Mouse (Mus musculus): ENCODE measurements around the gene Hcrtr1. TPM values are rescaled to one million over a fixed set of nuclear protein-coding genes. Genes with fewer than 3 reads are reported as not detected.

The Hcrtr1 gene
- total RNA-seq, 2 experiments from 2014 or later, result not detected

- intact Hi-C loops (cut with DNase I), result no loop called here
- no peak for DNase-seq (ENCODE audit: low spot score)
Observed at GRCm38 (mm10) chr4:130125935-130126334, 13.2 kb downstream of the Hcrtr1 start.

DNA sequence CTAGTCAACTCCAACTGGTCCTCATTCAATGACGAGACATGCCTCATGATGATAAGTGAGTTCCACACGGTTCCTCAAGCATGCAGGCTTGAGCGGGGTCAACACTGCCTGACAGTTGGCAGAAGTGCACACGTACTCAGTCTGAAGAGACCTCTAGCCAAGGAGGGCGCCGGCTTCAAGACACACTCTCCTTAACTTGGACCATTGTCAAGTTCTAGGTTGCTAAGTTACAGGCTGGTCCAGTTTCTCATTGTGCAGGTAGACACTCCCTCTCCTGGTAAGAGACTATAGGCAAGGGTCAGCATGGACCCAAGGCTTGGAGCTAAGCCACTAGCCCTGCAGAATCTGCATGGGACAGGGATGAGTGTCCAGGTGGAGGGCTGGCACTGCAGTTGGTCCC, 14.0 kb downstream of the Hcrtr1 start:
- intact Hi-C loops (cut with DNase I), result no loop called here
- DNase-seq (ENCODE audit: low spot score), result no peak

DNA sequence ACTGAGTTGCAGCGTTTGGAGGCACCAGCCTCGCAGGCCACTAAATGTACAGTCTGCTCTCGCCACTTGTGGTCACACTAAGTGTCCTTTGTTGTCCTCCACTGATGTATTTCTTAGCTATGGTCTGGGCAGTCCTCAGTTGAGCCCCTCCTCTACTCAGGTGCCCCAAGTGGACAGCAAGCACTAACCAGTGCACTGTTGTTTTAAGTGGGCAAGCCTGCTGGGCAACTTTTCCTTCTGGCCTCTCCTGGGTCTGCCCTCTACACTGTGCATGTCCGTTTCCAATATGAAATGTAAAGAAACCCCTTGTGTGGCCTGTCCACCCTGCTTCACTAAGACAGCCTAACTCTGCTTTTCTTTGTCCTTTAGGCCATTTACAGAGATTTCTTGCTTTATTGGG, 15.0 kb downstream of the Hcrtr1 start:
- DNase-seq (ENCODE audit: low spot score), result no peak
- intact Hi-C loops (cut with DNase I), result no loop called here

GRCm38 (mm10) chr4:130123020-130123419, 16.1 kb downstream of the Hcrtr1 start:
- no peak for DNase-seq (ENCODE audit: low spot score)
- intact Hi-C loops (cut with DNase I), result no loop called here

- no peak for DNase-seq (ENCODE audit: low spot score)
- intact Hi-C loops (cut with DNase I), result no loop called here
Observed at GRCm38 (mm10) chr4:130121560-130121959, 17.6 kb downstream of the Hcrtr1 start.

DNA sequence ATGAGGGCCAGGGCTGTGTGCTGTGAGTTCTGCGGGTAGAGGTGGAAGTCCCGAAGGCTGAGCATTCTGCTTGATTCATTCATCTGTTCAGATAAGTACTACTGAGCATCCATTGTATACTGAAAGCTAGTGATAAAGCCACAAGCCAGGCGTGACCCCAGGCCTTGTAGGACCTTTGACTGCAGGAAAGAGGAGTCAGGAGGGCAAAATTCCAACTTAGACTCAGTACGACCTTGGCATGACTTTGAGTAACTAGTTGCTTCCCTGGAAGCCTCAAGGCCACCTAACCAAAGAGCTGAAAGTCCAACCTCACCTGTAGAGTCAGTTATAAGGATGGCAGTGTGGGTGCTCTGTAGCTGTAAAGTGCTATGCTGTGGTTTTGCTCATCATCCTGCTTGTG, 18.4 kb downstream of the Hcrtr1 start:
- DNase-seq (ENCODE audit: low spot score), result no peak
- intact Hi-C loops (cut with DNase I), result no loop called here

DNA sequence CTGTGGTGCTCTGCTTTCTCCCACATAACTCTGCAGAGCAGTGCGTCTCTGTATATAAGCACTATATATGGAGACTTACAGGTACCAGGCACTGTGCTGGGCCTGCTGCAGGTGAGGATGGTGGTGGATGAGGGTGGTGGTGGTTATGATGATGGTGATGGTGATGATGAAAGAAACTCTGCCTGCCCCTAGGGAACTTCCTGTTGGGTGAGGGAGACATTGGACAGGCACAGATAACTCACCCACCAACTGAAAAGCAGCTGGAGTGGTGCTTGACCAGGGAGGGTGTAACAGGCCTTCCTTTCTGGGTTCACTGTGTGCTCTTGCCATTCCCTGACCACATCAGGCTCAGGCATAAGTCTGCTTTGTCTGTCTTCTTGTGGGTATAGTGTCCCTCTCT, 26.4 kb downstream of the Hcrtr1 start:
- intact Hi-C loops (cut with DNase I), result no loop called here
- no peak for DNase-seq (ENCODE audit: low spot score)

DNA sequence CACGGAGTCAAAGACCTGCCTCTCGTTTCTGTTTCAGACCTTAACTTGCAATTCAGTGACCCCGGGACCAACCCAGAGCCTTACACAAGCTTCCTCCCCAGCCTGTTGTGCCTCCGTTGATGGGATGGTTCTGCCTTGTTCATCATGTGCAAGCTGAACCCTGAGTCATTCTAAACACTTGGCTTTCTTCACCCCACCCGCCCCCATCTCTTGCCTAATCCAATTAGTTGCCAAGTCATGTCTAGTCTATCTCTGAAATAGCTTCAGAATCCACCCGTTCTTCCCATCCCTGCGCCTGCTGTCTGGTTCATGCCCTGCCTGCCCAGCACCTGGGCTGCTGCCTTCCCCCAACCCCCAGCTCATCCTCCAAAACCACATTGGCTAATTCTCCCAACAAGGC, 26.9 kb downstream of the Hcrtr1 start:
- intact Hi-C loops (cut with DNase I), result no loop called here
- DNase-seq (ENCODE audit: low spot score), result peak; percentile 49

GRCm38 (mm10) chr4:130110091-130110490, 29.1 kb downstream of the Hcrtr1 start:
- intact Hi-C loops (cut with DNase I), result no loop called here
- DNase-seq (ENCODE audit: low spot score), result no peak

DNA sequence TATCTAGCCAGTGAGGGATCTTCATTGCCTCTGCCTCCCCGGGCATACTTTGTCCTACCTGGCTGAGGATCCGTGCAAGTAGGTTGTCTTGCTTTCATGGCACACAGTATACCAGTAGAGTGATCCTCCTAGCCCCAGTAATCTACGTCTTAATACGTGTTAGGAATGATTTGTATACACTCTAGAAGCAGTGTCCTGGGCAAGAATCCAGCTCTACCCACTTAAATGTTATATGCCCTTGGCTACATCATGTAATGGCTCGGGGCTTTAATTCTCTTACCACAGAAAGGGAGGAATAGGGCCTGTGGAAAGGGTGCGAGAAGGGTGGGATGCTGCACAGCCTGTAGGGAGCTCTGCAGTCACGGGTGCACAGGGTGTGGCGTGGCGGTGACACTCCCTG, 29.5 kb downstream of the Hcrtr1 start:
- DNase-seq (ENCODE audit: low spot score), result no peak
- intact Hi-C loops (cut with DNase I), result no loop called here

GRCm38 (mm10) chr4:130108929-130109328, 30.2 kb downstream of the Hcrtr1 start:
- intact Hi-C loops (cut with DNase I), result no loop called here
- no peak for DNase-seq (ENCODE audit: low spot score)

- intact Hi-C loops (cut with DNase I), result no loop called here
Observed at GRCm38 (mm10) chr4:130107444-130108131, 31.6 kb downstream of the Hcrtr1 start.

DNA sequence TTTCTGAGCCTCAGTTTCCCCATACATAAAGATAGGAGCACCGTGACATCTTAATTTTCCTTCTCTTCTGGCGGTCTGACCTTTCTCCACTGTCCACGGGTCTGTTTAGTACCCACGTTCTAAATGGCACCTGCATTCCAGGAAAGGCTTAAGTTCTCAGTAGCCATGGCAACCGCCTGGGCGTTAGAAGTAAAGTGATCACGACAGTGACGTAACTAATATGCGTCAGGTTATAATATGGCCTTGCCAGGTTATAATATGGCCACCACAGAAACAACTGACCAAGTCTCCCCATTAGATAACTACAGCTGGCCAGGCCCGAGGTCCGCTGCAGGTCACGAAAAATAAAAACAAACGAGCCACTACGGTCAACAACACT, 32.1 kb downstream of the Hcrtr1 start:
- intact Hi-C loops (cut with DNase I), result no loop called here
- no peak for DNase-seq (ENCODE audit: low spot score)

More at GRCm38 (mm10) chr4:130107444-130108131, 31.6 kb downstream of the Hcrtr1 start:
- DNase-seq (ENCODE audit: low spot score), result peak; percentile 97

DNA sequence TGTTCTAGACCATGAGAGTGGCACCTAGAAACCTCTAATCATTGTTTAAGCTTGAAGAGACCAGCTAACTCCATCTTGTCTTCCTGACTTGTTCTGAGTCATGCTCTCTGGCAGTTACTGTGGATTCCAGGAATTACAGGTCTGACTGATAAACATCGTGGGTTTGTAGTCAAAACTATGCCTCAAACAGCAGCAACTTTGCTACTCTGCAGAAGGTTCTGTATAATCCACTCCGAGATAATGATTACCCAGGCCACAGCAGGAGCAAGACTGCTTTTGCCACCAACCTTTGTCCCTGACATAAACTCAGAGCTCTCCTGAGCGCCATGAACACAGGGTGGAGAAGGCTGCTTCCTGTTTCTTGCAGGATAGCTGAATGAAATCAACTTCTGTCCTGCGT, 34.6 kb downstream of the Hcrtr1 start:
- intact Hi-C loops (cut with DNase I), result no loop called here

DNA sequence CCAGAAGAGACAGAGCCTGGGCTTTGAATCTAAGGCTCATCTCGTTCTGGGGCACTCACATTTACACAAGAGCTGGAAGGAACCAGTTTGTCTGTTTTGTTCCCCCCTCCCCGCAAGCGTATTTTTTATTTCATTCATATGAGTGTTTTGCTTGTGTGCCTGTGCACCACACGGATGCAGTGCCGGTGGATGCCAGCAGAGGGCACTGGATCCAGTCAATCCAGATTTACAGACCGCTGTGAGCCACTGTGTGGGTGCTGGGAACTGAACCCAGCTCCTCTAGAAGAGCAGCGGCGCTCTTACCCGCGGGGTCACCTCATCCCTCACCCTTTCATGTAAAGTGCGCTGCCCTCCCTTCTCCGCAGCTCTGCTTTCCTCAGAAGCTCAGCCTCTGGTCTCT, 35.5 kb downstream of the Hcrtr1 start:
- no peak for DNase-seq (ENCODE audit: low spot score)
- intact Hi-C loops (cut with DNase I), result no loop called here

More for the DNA sequence above, 34.6 kb downstream of the Hcrtr1 start:
- no peak for DNase-seq (ENCODE audit: low spot score)

GRCm38 (mm10) chr4:130102111-130102651, 37.0 kb downstream of the Hcrtr1 start, which contains the start of gene Pef1:
TSS of gene Pef1 (plus strand) at chr4:130102558.
- intact Hi-C loops (cut with DNase I), result no loop called here
- DNase-seq (ENCODE audit: low spot score), result no peak

- DNase-seq (ENCODE audit: low spot score), result no peak
- intact Hi-C loops (cut with DNase I), result no loop called here
Observed at GRCm38 (mm10) chr4:130101183-130101582, 38.0 kb downstream of the Hcrtr1 start.

- intact Hi-C loops (cut with DNase I), result no loop called here
- DNase-seq (ENCODE audit: low spot score), result no peak
Observed at GRCm38 (mm10) chr4:130095137-130095536, 44.0 kb downstream of the Hcrtr1 start.

GRCm38 (mm10) chr4:130087293-130087692, 51.9 kb downstream of the Hcrtr1 start:
- peak; percentile 72 for DNase-seq (ENCODE audit: low spot score)
- intact Hi-C loops (cut with DNase I), result loop anchor here (1.0 to 5.0 kb wide), 4 partner anchors 51 to 385 kb away; no protein-coding TSS in a partner anchor

GRCm38 (mm10) chr4:130085246-130085820, 53.8 kb downstream of the Hcrtr1 start:
- DNase-seq (ENCODE audit: low spot score), result no peak
- intact Hi-C loops (cut with DNase I), result loop anchor here (5.0 kb wide), 2 partner anchors 298 to 383 kb away; no protein-coding TSS in a partner anchor

DNA sequence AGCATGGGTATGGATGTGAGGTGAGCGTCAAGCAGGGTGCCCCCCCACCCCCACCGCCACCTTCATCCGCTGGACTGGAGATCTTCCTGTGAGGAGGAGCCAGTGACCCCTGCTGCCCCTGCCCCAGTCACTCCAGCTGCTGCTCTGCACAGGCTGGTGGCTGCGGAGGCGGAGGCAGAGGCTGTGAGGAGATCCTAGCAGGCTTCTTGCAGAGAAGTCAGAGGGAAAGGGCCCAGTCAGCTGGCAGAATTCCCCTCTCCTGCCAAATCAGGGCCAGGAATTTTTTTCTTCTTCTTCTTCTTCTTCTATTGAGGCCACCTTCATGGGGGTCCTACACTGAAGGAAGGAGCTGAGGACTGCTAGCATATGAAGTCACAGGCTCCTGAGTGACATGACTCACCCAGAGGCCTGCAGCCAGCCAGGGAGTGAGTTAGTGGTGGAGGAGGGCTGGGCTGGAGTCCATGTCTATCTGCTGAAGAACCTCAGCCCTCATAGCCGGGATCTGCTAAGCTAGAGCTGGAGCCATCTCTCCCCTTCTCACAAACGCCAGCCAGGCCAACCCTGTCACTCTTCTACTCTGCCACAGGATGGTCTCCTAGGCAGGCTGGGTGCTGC, 54.7 kb downstream of the Hcrtr1 start:
- DNase-seq (ENCODE audit: low spot score), result peak; percentile 51
- intact Hi-C loops (cut with DNase I), result no loop called here
